Mouse (Mus musculus): ENCODE data around the gene Fgf8. TPM values are rescaled to one million over a fixed set of nuclear protein-coding genes. Genes with fewer than 3 reads are reported as not detected.
A peak's percentile ranks its signal among the peaks of the same experiment; 100 is the strongest.

Fgf8 gene
- polyA plus RNA-seq, 1 experiment from 2014 or later, result 35.3 TPM

- peak overlapping the region; percentile 6; the same call in 1 of the 2 replicates for H3K4me3 ChIP-seq
- no peaks in the 10 kb centered on the region for H3K9me3 ChIP-seq
- peaks cover 8% of the 10 kb centered on the region; the same call in 1 of the 2 replicates for H3K36me3 ChIP-seq (replicated peaks)
- no peak overlapping the region for H3K27ac ChIP-seq
- WGBS, result under 1% methylated on average over 32 of the region's 32 CpGs
- peaks cover 76% of the 10 kb centered on the region for H3K27me3 ChIP-seq (ENCODE audit: poor library complexity, severe bottlenecking)
- DNase-seq (ENCODE audit: extremely low spot score, low spot score), result peak; percentile 43
- H3K4me1 ChIP-seq, result peaks cover 77% of the 10 kb centered on the region
Observed at GRCm38 (mm10) chr19:45745344-45746152, 2.8 kb upstream of the Fgf8 start.

- peaks cover 5% of the 10 kb centered on the region; the same call in 1 of the 2 replicates for H3K36me3 ChIP-seq (replicated peaks)
- no peaks in the 10 kb centered on the region for H3K9me3 ChIP-seq
- no peak for DNase-seq (ENCODE audit: extremely low spot score, low spot score)
- no peak overlapping the region for H3K27ac ChIP-seq
- WGBS, result 11% methylated on average over 7 of the region's 7 CpGs
- H3K4me3 ChIP-seq, result peak overlapping the region; percentile 54; the same call in 1 of the 2 replicates
- H3K27me3 ChIP-seq (ENCODE audit: poor library complexity, severe bottlenecking), result peaks cover 95% of the 10 kb centered on the region
- H3K4me1 ChIP-seq, result peaks cover 76% of the 10 kb centered on the region
Observed at GRCm38 (mm10) chr19:45743619-45744018, 904 bp upstream of the Fgf8 start.

GRCm38 (mm10) chr19:45742984-45743575 is 365 bp upstream of the Fgf8 start:
- 2% methylated on average over 40 of the region's 44 CpGs for WGBS
- Histone ChIP-seq H3K4me3 (peak overlapping the region; percentile 54), H3K27me3 (ENCODE audit: poor library complexity, severe bottlenecking) (peaks cover 96% of the 10 kb centered on the region), H3K27ac (0 out of 2 replicates have a peak overlapping the region, but pooled peaks have one; percentile 30), H3K36me3 (replicated peaks) (peaks cover 5% of the 10 kb centered on the region; the same call in 1 of the 2 replicates), H3K9me3 (no peaks in the 10 kb centered on the region), H3K4me1 (peaks cover 71% of the 10 kb centered on the region)
- peak; percentile 46 for DNase-seq (ENCODE audit: extremely low spot score, low spot score)

- DNase-seq (ENCODE audit: extremely low spot score, low spot score), result peak; percentile 49
- H3K9me3 ChIP-seq, result no peaks in the 10 kb centered on the region; the same call in 1 of the 2 replicates
- H3K4me3 ChIP-seq, result peak overlapping the region; percentile 54
- H3K36me3 ChIP-seq (replicated peaks), result no peaks in the 10 kb centered on the region
- H3K27me3 ChIP-seq (ENCODE audit: poor library complexity, severe bottlenecking), result peaks cover 100% of the 10 kb centered on the region
- peaks cover 74% of the 10 kb centered on the region for H3K4me1 ChIP-seq
- peak overlapping the region; percentile 80 for H3K27ac ChIP-seq
- under 1% methylated on average over 45 of the region's 45 CpGs for WGBS
Observed at GRCm38 (mm10) chr19:45741431-45742217, 1.1 kb downstream of the Fgf8 start.

- H3K36me3 ChIP-seq (replicated peaks), result no peaks in the 10 kb centered on the region
- WGBS, result 1% methylated on average over 7 of the region's 7 CpGs
- H3K27me3 ChIP-seq (ENCODE audit: poor library complexity, severe bottlenecking), result peaks cover 100% of the 10 kb centered on the region
- H3K4me3 ChIP-seq, result peak overlapping the region; percentile 54
- H3K9me3 ChIP-seq, result no peaks in the 10 kb centered on the region; the same call in 1 of the 2 replicates
- H3K4me1 ChIP-seq, result peaks cover 73% of the 10 kb centered on the region
- no peak overlapping the region; the same call in 1 of the 2 replicates for H3K27ac ChIP-seq
- DNase-seq (ENCODE audit: extremely low spot score, low spot score), result no peak
Observed at GRCm38 (mm10) chr19:45740817-45741216, 1.9 kb downstream of the Fgf8 start.

- Histone ChIP-seq H3K4me3 (peak overlapping the region; percentile 30), H3K36me3 (replicated peaks) (no peaks in the 10 kb centered on the region), H3K9me3 (no peaks in the 10 kb centered on the region; the same call in 1 of the 2 replicates), H3K27me3 (ENCODE audit: poor library complexity, severe bottlenecking) (peaks cover 100% of the 10 kb centered on the region), H3K4me1 (peaks cover 73% of the 10 kb centered on the region), H3K27ac (peak overlapping the region; percentile 35; the same call in 1 of the 2 replicates)
- no peak for DNase-seq (ENCODE audit: extremely low spot score, low spot score)
- 2% methylated on average over 13 of the region's 13 CpGs for WGBS
Observed at GRCm38 (mm10) chr19:45740233-45740632, 2.5 kb downstream of the Fgf8 start.

- Histone ChIP-seq H3K27ac (no peak overlapping the region), H3K9me3 (no peaks in the 10 kb centered on the region; the same call in 1 of the 2 replicates), H3K4me1 (peaks cover 84% of the 10 kb centered on the region), H3K4me3 (peak overlapping the region; percentile 7; the same call in 1 of the 2 replicates), H3K27me3 (ENCODE audit: poor library complexity, severe bottlenecking) (peaks cover 100% of the 10 kb centered on the region), H3K36me3 (replicated peaks) (no peaks in the 10 kb centered on the region)
- 34% methylated on average over 5 of the region's 5 CpGs for WGBS
- DNase-seq (ENCODE audit: extremely low spot score, low spot score), result no peak
Observed at GRCm38 (mm10) chr19:45738521-45738920, 4.2 kb downstream of the Fgf8 start.

- DNase-seq (ENCODE audit: extremely low spot score, low spot score), result no peak
- peaks cover 100% of the 10 kb centered on the region for H3K27me3 ChIP-seq (ENCODE audit: poor library complexity, severe bottlenecking)
- WGBS, result 48% methylated on average over 10 of the region's 10 CpGs
- peaks cover 84% of the 10 kb centered on the region for H3K4me1 ChIP-seq
- H3K4me3 ChIP-seq, result peak overlapping the region; percentile 43; the same call in 1 of the 2 replicates
- no peaks in the 10 kb centered on the region; the same call in 1 of the 2 replicates for H3K9me3 ChIP-seq
- no peak overlapping the region for H3K27ac ChIP-seq
- H3K36me3 ChIP-seq (replicated peaks), result no peaks in the 10 kb centered on the region
Observed at GRCm38 (mm10) chr19:45737846-45738484, 4.8 kb downstream of the Fgf8 start.

GRCm38 (mm10) chr19:45737208-45737845 is 5.4 kb downstream of the Fgf8 start:
- H3K9me3 ChIP-seq, result no peaks in the 10 kb centered on the region; the same call in 1 of the 2 replicates
- peaks cover 100% of the 10 kb centered on the region for H3K27me3 ChIP-seq (ENCODE audit: poor library complexity, severe bottlenecking)
- H3K27ac ChIP-seq, result peak overlapping the region; percentile 71
- no peaks in the 10 kb centered on the region for H3K36me3 ChIP-seq (replicated peaks)
- WGBS, result 5% methylated on average over 23 of the region's 23 CpGs
- H3K4me3 ChIP-seq, result peak overlapping the region; percentile 43
- H3K4me1 ChIP-seq, result peaks cover 80% of the 10 kb centered on the region
- DNase-seq (ENCODE audit: extremely low spot score, low spot score), result no peak

- H3K27ac ChIP-seq, result peak overlapping the region; percentile 71
- 2% methylated on average over 28 of the region's 28 CpGs for WGBS
- peak; percentile 59 for DNase-seq (ENCODE audit: extremely low spot score, low spot score)
- H3K4me1 ChIP-seq, result peaks cover 75% of the 10 kb centered on the region
- peak overlapping the region; percentile 43 for H3K4me3 ChIP-seq
- peaks cover 100% of the 10 kb centered on the region for H3K27me3 ChIP-seq (ENCODE audit: poor library complexity, severe bottlenecking)
- no peaks in the 10 kb centered on the region; the same call in 1 of the 2 replicates for H3K9me3 ChIP-seq
- H3K36me3 ChIP-seq (replicated peaks), result no peaks in the 10 kb centered on the region
Observed at GRCm38 (mm10) chr19:45736855-45737207, 5.9 kb downstream of the Fgf8 start.

GRCm38 (mm10) chr19:45736241-45736640 is 6.5 kb downstream of the Fgf8 start:
- Histone ChIP-seq H3K27me3 (ENCODE audit: poor library complexity, severe bottlenecking) (peaks cover 100% of the 10 kb centered on the region), H3K4me1 (peaks cover 69% of the 10 kb centered on the region), H3K4me3 (no peak overlapping the region; the same call in 1 of the 2 replicates), H3K27ac (no peak overlapping the region), H3K9me3 (no peaks in the 10 kb centered on the region; the same call in 1 of the 2 replicates), H3K36me3 (replicated peaks) (no peaks in the 10 kb centered on the region)
- no peak for DNase-seq (ENCODE audit: extremely low spot score, low spot score)
- 42% methylated on average over 1 of the region's 1 CpGs for WGBS
